Mouse (Mus musculus) heart, embryonic 11.5 days (tissue): ENCODE data around the gene Tpsab1. TPM values are rescaled to one million over a fixed set of nuclear protein-coding genes. Genes with fewer than 3 reads are reported as not detected.

Experiments
- ATAC-seq: fragments of 200-750 bp; cut with Nextera tagmentation; replicated peaks from 2 replicates; pipeline ENCODE4 v1.8.0; 2017; ENCODE audit warnings: moderate library complexity; ENCODE audit not compliant: insufficient number of reproducible peaks, low FRiP score, low TSS enrichment
- H3K27ac ChIP-seq: fragments of 300-500 bp; sonication (generic); 2 replicates; pipeline ENCODE4 v1.5.1; 2014; ENCODE audit warnings: mild to moderate bottlenecking, low read depth, low read length
- H3K27me3 ChIP-seq: fragments of 300-500 bp; sonication (generic); 2 replicates; pipeline ENCODE4 v1.6.1; 2014; ENCODE audit warnings: mild to moderate bottlenecking, low read length, mixed read lengths; ENCODE audit not compliant: control insufficient read depth, insufficient read depth
- H3K36me3 ChIP-seq: fragments of 300-500 bp; sonication (generic); 2 replicates; pipeline ENCODE4 v1.6.1; 2014; ENCODE audit warnings: mild to moderate bottlenecking, low read length, moderate library complexity, mixed read lengths; ENCODE audit not compliant: control insufficient read depth, insufficient read depth
- H3K4me1 ChIP-seq: fragments of 300-500 bp; sonication (generic); 2 replicates; pipeline ENCODE4 v1.6.1; 2014; ENCODE audit warnings: low read length; ENCODE audit not compliant: control insufficient read depth, insufficient read depth
- H3K4me2 ChIP-seq: fragments of 300-500 bp; sonication (generic); 2 replicates; pipeline ENCODE4 v1.6.1; 2014; ENCODE audit warnings: mild to moderate bottlenecking, moderate library complexity
- H3K4me3 ChIP-seq: fragments of 300-500 bp; sonication (generic); 2 replicates; pipeline ENCODE4 v1.5.1; 2014; ENCODE audit warnings: low read depth, low read length
- H3K9ac ChIP-seq: fragments of 300-500 bp; sonication (generic); 2 replicates; pipeline ENCODE4 v1.6.1; 2014; ENCODE audit warnings: mild to moderate bottlenecking, low read depth, low read length, moderate library complexity
- H3K9me3 ChIP-seq: fragments of 300-500 bp; sonication (generic); replicated peaks from 2 replicates; pipeline ENCODE4 v1.6.1; 2016; ENCODE audit warnings: low read length; ENCODE audit not compliant: control insufficient read depth
- WGBS: fragments of 180-500 bp; shearing (Covaris S2); extraction: QIAGEN DNeasy Blood & Tissue Kit; methylation state at CpG from one replicate; pipeline ENCODE4 v1.1.7; 2014; ENCODE audit not compliant: insufficient replicate concordance; 5-methylcytosine and 5-hydroxymethylcytosine counted together
- polyA plus RNA-seq: library from polyadenylated mRNA; unstranded; fragments of >200 nt; fragmentation: Nextera tagmentation; extraction: Ambion mirVana; gene quantifications from 2 replicates; pipeline ENCODE4 v1.2.1, GENCODE M21; 2014

Tpsab1 gene
- polyA plus RNA-seq, 1 experiment from 2014 or later, result not detected

DNA sequence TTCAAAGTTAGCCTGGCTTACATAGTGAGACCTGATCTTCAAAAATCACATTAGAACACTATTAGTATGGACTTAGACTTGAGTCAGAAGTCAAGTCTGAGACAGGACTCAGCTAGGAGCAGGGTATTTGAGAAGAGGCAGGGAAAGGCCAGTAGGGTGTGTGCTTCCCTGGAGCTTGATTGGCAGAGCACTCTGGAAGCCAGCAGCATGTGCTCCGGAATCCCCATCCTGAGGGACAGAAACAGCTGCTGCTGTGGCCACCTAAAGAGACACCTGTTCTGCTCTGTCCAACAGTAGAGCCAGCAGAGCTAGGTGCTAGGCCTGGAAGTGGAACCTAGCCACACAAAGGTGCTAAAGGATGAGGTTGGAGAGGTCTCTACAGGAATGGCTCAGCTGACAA lies 51.3 kb downstream of the Tpsab1 start:
- WGBS, result 50% methylated on average over 1 of the region's 1 CpGs
- peaks cover 7% of the 10 kb centered on the region for H3K27me3 ChIP-seq

DNA sequence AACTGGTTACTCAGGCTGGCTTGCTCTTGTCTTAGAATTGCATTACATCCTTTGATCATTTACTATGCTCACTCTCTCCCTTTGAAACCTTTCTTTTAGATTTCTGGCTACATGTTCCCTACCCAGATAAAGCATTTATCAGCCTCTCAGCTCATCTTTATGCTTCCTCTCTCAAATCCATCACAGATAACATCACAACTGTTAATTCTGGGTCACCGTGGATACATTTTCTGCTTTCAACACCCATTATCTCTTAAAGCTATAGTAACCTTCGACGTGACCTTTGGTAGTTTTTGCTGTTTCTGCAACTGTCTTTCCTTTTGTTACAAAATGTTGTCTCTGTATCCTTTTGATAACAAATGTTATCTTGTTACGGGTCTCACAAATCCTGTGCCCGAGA lies 51.9 kb downstream of the Tpsab1 start:
- peaks cover 7% of the 10 kb centered on the region for H3K27me3 ChIP-seq
- no peak overlapping the region for H3K27ac ChIP-seq
- H3K36me3 ChIP-seq, result no peaks in the 10 kb centered on the region
- H3K4me1 ChIP-seq, result no peaks in the 10 kb centered on the region
- 37% methylated on average over 5 of the region's 5 CpGs for WGBS
- no peaks in the 10 kb centered on the region for H3K9me3 ChIP-seq
- no peak overlapping the region for H3K4me2 ChIP-seq
- H3K4me3 ChIP-seq, result no peak overlapping the region
- H3K9ac ChIP-seq, result no peak overlapping the region
- ATAC-seq, result no peak

More for the DNA sequence above, 51.3 kb downstream of the Tpsab1 start:
- no peak overlapping the region for H3K4me3 ChIP-seq
- no peak overlapping the region for H3K4me2 ChIP-seq
- no peaks in the 10 kb centered on the region for H3K36me3 ChIP-seq
- H3K27ac ChIP-seq, result no peak overlapping the region
- no peak overlapping the region for H3K9ac ChIP-seq
- H3K4me1 ChIP-seq, result no peaks in the 10 kb centered on the region
- ATAC-seq, result no peak
- no peaks in the 10 kb centered on the region for H3K9me3 ChIP-seq

Other genes starting within 250 kb of the Tpsab1 start
- 22.1 and 25.4 TPM in 2 replicates for gene Telo2, start 229.6 kb downstream of the Tpsab1 start, polyA plus RNA-seq
- gene Ptx4, start 224.8 kb downstream of the Tpsab1 start, polyA plus RNA-seq, result 0.10 TPM in 1 of 2 replicates, not detected in the other
- 18.9 and 20.4 TPM in 2 replicates for gene Clcn7, start 212.2 kb downstream of the Tpsab1 start, polyA plus RNA-seq
- gene Ccdc154, start 183.1 kb downstream of the Tpsab1 start, polyA plus RNA-seq, result not detected in 2 replicates
- 0.17 TPM in 1 of 2 replicates, not detected in the other for gene Gm38655, start 170.1 kb downstream of the Tpsab1 start, polyA plus RNA-seq
- gene BC003965, start 161.0 kb downstream of the Tpsab1 start, polyA plus RNA-seq, result 24.6 and 26.7 TPM in 2 replicates
- gene Unkl, start 157.2 kb downstream of the Tpsab1 start, polyA plus RNA-seq, result 2.9 and 3.2 TPM in 2 replicates
- gene Gnptg, start 105.4 kb downstream of the Tpsab1 start, polyA plus RNA-seq, result 22.6 and 25.5 TPM in 2 replicates
- gene Tsr3, start 105.4 kb downstream of the Tpsab1 start, polyA plus RNA-seq, result 32.1 and 33.6 TPM in 2 replicates
- gene Baiap3, start 89.2 kb downstream of the Tpsab1 start, polyA plus RNA-seq, result 0.35 and 0.63 TPM in 2 replicates
- gene Ube2i, start 70.9 kb downstream of the Tpsab1 start, polyA plus RNA-seq, result 471 and 482 TPM in 2 replicates
- not detected in 2 replicates for gene Prss34, start 47.2 kb downstream of the Tpsab1 start, polyA plus RNA-seq
- not detected in 2 replicates for gene Prss28, start 36.9 kb downstream of the Tpsab1 start, polyA plus RNA-seq
- not detected in 2 replicates for gene Prss29, start 26.9 kb downstream of the Tpsab1 start, polyA plus RNA-seq
- not detected in 2 replicates for gene Tpsb2, start 20.7 kb upstream of the Tpsab1 start, polyA plus RNA-seq
- 0.69 and 1.6 TPM in 2 replicates for gene Tpsg1, start 23.7 kb upstream of the Tpsab1 start, polyA plus RNA-seq
- gene Cacna1h, start 88.2 kb upstream of the Tpsab1 start, polyA plus RNA-seq, result 10.3 and 10.6 TPM in 2 replicates
- gene Tekt4, start 109.1 kb upstream of the Tpsab1 start, polyA plus RNA-seq, result 0.97 and 1.2 TPM in 2 replicates
- 0.84 and 1.0 TPM in 2 replicates for gene Sstr5, start 151.7 kb upstream of the Tpsab1 start, polyA plus RNA-seq
- gene Sox8, start 225.1 kb upstream of the Tpsab1 start, polyA plus RNA-seq, result 2.0 and 2.9 TPM in 2 replicates
- gene Lmf1, start 233.5 kb upstream of the Tpsab1 start, polyA plus RNA-seq, result 32.8 and 34.9 TPM in 2 replicates